Mouse (Mus musculus): ENCODE data around the gene Rbm28.

The Rbm28 gene

DNA sequence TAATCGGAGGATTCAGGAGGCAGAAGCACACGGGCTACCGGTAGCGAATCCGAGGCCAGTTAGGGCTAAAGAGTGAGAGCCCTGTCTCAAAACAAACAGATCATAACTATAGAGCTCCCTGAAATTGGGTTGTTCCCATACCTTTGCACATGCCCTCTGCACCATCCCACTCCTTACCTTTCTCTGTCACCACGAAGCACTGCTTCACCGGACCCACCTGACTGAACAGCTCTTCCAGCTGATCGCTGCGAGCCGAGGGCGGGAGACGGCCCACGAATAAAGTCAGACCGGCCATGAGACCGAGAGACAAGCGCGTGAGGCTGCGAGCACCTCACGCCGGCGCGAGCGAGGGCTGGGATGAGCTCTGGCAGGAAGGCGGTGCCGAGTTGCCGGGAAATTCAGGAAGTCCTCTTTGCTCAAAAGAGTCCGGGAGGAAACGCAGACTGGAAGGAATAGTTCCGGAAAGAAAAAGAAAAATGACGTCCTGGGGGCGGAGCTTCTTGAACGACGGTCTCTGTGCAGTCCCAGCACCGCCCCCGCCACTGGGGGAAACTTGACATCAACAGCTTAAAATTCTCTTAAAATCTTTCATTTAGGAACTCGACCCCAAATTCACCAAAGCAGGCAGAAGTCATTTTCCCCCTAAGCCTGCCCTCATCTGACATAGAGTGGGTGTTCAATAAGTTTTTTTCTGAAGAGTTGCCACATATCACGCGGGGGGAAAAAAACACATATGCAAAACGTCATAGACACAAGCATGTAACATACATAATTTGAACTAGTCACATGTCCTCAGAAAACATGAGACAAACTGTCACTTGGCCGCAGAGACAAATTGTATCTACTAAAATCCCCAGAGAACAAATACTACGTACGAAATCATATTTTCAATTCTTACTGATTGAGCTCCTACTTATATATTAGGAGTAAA is at the start of gene Rbm28:
Rbm28 (minus strand) TSS at position 693 of the 931 bp plus-strand sequence.
- DNase-seq (ENCODE audit: low spot score): peak; percentile 75

DNA sequence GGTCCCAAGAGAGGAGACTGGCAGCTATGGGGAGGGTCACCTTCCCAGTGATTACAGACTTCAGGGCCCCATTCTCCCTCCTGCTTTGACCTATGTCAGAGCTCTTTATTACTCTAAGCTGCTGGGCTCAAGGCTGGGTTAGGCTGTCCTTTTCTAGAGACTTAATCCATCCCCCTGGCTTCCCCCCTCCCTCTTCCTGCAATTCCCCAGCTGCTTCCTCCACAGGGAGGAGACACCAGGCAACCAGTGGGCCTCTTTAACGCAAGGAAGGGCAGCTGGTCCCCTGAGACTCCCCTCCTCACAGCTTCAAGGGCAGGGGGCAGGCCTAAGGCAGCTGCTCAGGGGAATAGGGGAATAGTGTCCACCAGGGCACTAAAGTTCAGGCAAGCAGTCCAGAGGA is 49.4 kb upstream of the Rbm28 start:
- DNase-seq (ENCODE audit: low spot score): no peak

- no peak for DNase-seq (ENCODE audit: low spot score)
Measured at GRCm38 (mm10) chr6:29213436-29213835, 48.6 kb upstream of the Rbm28 start.

DNA sequence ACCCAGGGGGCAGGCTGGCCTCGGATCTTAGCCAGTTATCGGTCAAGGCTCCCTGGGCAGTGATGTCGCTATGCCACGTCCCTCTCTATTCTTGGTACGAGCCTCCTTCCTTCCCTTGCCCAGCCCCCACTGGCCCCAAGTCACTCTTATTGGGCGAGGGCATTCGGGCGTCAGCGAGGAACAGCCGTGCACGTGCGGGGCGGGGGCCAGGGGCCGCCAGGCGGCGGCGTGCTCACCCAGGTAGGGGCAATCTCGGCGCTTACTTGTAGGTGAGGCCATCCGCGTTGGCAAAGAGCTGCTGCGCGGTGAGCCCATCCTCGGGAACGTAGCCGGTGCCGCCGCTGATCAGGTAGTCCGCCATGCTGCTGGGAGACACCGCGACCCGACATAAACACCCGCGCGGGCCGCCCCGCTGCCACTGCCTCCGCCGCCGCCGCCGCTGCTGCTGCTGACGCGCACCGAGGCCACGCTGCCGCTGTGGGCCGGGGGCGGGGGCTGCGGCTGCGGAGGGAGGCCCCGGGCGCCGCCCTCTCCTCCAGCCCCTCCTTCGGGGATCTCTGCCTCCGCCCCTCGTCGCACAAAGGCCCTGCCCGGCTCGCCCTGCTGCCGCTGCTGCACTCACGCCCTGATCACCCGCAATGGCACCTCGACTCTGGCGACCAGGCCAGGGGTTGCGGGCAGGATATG is 47.1 kb upstream of the Rbm28 start:
- peak; percentile 86 for DNase-seq (ENCODE audit: low spot score)

- no peak for DNase-seq (ENCODE audit: low spot score)
Measured at GRCm38 (mm10) chr6:29211146-29211545, 46.3 kb upstream of the Rbm28 start.

- no peak for DNase-seq (ENCODE audit: low spot score)
Measured at GRCm38 (mm10) chr6:29210231-29210936, 45.6 kb upstream of the Rbm28 start.

DNA sequence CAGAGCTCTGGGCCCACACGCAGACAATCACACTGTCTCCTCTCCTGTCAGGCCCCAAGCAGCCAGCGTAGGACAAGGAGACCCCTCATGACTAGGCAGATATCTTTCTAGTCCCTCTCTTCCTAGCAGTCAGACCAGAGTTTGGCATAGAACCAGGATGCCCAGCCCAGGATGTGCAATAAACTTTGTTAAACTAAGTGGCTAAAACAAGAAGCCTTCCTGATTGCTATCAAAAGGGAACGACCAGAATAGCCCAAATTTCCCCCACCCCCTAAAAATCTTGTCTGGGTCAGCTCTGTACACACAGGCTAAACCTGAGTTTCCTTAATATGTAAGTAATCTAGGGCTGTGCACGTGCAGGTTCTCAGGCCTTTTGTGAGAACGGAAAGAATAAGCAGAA is 43.4 kb upstream of the Rbm28 start:
- no peak for DNase-seq (ENCODE audit: low spot score)

GRCm38 (mm10) chr6:29207017-29207416 is 42.2 kb upstream of the Rbm28 start:
- DNase-seq (ENCODE audit: low spot score): no peak

GRCm38 (mm10) chr6:29206006-29206405 is 41.2 kb upstream of the Rbm28 start:
- DNase-seq (ENCODE audit: low spot score): no peak

DNA sequence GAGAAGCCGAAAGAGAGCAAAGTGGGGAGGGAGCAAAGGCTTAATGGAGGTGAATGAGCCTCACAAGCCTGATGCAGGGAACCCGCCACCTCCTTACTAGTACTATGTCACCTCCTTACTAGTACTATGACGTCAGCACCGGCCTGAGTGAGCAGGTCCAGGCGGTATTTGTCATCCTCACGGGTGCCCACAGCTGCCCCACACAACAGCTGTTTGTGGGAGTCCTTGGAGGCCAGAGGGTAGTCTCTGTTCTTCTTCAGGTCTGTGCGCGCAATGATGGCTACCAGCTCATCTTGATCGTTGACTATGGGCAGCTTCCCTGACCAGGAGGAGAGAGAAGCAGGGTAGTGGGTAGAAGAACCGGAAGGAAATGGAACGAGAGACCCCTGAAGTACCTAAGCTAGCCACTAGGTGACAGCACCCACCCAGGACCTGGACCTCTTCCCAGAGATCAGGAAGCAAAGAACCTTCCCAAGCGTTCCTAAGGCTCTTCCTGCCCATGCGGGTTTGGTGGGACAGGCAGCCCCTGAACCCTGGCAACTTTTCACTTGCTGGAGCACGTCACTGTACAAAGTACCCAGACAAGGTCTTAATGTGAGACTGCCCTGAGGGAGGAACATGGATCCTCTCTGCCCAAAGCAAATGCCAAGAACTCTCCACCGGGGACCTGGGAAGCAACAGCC is 40.3 kb upstream of the Rbm28 start:
- DNase-seq (ENCODE audit: low spot score): no peak

DNA sequence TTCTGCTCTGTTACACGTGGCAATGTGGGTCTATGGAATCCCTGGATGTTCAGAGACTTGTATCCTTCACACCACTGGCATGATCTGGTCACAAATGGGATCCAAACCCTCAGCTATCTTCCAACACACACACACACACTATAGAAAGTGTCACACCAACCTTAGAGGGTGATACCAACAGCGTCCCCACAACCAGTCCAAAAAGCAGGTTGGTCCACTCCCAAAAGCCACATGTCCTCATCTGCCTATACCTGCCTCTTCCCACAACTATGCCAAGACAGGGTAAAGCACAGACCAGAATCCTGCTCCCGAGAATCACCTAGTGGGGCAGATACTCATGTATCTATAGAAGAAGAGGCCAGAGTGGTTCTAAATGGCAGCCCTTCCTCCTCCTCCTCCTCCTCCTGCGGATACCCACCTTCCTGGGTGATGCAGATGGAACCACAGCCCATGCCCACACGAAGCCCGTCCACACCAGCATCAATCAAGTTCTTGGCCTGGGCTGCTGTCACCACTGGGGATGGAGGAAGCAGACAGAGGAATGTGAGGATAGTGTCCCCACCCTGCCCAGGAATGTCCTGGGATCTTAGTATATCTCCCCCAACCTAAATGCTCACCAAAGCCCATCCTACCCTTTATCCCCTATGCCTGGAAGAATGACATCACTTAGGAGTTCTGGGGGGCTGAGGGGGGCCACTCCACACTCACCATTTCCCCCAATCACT is 39.2 kb upstream of the Rbm28 start:
- DNase-seq (ENCODE audit: low spot score): no peak

GRCm38 (mm10) chr6:29203096-29203495 is 38.3 kb upstream of the Rbm28 start:
- no peak for DNase-seq (ENCODE audit: low spot score)

DNA sequence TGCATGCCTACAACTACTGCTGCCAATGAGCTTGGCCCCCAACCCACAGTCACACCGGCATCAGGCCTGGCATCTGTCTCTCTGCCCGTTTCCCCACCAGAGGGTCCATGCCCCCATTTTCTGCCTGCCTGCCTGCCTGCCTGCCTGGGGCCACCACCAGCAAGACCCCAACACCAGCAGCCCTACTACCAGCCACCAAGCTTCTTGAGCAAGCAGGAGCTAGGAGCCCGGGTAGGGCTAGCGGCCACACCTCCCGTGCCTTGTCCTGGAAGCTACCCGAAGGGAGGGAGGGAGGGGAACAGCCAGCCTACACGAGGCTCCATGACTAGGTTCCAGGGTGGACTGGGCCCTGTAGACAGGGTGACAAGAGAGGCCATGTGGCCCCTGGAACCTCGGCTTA is 37.2 kb upstream of the Rbm28 start:
- no peak for DNase-seq (ENCODE audit: low spot score)

- DNase-seq (ENCODE audit: low spot score): no peak
Measured at GRCm38 (mm10) chr6:29201341-29201740, 36.5 kb upstream of the Rbm28 start.

DNA sequence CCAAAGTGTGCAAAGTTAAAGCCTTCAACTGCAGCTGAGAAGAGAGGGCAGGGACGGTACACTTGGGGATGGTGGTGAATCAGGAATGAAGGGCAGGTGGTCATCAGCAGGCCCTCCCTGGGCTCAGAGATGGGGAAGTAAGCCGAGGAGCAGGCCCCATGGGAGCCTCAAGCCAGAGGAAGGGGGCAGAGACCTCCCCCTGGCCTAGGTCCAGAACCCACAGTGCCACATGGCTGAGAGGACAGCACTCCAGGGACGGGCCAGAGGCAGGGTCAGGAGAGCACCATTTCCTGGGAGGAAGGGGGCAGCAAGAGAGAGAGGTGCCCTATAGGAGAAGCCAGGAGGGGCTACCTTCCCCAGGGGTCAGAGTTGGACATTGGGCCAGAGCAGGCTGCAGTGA is 35.7 kb upstream of the Rbm28 start:
- no peak for DNase-seq (ENCODE audit: low spot score)

DNA sequence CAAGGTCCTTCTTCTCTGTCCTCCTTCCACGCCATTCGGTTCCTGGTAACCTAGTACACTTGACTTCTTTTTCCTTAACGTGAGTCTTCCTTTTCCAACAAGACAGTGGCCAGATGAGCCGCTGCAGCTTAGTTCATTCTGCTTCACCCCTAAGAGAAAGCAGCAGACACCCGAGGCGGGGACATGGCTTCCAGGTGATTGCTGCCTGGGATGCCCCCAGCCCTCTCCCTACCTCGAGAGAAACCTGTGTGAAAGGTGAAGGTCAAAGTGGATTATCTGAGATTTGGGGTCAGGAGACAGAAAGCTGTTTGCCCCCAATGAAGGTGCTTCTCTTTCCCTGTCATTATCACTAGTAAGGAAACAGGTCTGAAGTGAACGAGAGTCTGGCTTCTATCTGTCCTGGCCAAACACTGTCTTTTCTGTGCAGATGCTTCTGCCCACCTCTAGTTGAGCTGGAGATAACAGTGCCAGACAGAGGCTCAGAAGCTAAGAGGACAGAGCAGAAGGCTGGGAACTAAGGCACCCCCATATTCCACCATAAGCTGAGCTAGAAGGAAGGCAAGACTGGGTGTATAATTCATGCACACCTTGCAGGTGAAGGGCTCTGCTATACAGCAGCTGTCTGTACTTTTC is 34.5 kb upstream of the Rbm28 start:
- no peak for DNase-seq (ENCODE audit: low spot score)

GRCm38 (mm10) chr6:29198309-29199222 is 33.8 kb upstream of the Rbm28 start:
- peak; percentile 86 for DNase-seq (ENCODE audit: low spot score)

- DNase-seq (ENCODE audit: low spot score): peak; percentile 47
Measured at GRCm38 (mm10) chr6:29195846-29196698, 31.3 kb upstream of the Rbm28 start.

DNA sequence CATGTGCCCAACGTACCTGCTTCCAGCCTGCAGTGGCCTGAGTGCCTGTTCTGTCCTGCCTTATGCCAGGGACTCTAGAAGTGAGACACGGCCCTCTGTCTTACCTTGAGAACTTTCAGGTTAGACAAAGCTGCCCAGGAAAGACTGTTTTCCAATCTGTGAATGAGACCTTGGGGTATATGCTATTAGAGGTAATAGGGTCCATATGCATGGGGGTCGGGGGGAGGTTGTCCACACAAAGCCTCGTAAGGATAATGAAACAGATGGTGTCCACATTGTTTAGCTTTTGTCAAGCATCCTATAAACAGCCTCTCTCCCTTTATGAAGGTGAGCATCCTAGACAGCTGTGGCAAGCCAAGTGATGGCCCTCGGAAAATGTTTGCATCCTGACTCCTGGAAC is 30.3 kb upstream of the Rbm28 start:
- peak; percentile 1 for DNase-seq (ENCODE audit: low spot score)
